Mouse (Mus musculus): ENCODE data around the gene Hoxb6.
A peak's percentile ranks its signal among the peaks of the same experiment; 100 is the strongest.

Hoxb6 gene

DNA sequence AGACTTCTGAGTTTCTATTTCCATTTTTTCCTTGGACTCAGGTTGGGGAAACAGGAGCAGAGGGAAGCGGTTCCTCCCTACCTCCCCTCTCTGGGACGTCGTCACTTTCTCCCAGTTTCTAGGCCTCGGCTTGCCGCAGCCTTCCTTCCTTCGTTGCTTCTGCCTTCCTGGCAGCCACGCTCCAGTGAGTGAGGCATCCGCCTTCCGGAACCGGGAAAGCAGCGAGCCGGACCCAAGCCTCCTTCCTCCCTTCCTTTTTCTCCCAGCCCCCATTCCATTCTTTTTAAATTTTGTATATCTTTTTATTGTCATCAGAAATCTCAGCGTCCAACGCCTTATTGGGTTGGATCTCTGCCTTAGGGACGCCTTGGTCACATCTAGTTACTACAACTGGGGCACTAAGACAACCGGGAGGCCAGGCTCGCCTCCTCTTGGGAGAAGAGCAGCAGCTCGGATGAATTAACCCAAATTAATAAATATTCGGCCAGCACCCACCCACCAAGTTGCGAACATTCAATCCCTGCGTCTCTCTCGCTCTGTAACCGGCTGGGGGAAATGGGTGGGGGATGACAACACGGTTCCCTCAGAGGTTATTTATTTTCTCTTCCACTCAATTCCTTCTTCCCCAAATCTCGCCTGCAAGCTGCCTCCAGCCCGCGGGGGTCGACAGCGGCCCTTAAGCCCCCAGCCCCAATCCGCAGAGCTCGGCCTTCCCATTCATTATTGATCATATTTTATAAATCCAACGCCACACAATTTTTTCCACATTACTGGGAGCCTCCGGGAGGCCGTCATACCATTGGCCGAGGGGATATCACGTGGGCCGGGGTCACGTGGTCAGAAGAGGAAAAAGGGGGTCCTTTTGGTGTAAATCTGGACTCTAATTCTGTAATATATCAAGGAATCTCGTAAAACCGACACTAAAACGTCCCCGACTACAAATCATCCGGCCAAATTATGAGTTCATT, 6.2 kb upstream of the Hoxb6 start, which contains the start of gene Hoxb7:
Gene Hoxb7, plus strand, starts transcription at position 853 of the 968 bp plus-strand sequence.
- no peak for DNase-seq (ENCODE audit: low spot score in 2 of 2)

DNA sequence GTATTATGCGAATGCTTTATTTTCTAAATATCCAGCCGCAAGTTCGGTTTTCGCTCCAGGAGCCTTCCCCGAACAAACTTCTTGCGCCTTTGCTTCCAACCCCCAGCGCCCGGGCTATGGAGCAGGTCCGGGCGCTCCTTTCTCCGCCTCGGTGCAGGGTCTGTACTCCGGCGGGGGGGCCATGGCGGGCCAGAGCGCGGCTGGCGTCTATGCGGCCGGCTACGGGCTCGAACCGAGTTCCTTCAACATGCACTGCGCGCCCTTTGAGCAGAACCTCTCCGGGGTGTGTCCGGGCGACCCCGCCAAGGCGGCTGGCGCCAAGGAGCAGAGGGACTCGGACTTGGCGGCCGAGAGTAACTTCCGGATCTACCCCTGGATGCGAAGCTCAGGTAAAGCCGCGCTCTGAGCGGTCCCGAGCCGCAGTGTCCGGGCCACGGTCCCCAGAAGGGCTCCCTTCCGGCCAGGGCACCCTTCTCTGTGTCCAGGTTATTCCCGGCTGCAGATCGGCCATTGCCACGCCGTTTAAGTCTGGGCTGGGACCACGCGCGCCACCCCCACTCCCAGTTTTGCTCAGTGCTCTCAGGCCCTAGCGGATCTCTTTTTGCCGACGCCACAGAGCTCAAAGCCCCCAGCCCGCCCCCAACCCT, 5.4 kb upstream of the Hoxb6 start:
- no peak for DNase-seq (ENCODE audit: low spot score in 2 of 2)

DNA sequence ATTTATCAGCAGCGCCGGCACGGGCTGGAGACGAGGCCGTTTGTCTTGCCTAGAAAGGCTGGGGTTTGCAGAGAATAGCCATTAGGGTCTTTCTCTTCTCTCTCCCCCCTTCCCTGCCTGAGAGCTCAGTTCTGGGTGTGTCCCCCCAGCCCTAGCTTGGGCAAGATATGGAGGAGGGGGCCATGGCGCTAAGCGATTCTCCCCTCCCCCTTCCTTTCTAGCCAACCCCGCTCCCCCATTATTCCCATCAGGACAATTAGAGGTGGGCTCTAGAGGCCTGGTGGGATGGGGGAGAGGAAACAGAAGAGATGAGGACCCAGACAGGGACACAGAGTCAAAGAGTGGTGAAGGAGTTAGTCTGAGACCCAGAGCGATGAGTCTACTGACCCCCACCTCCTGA, 4.9 kb upstream of the Hoxb6 start:
- no peak for DNase-seq (ENCODE audit: low spot score in 2 of 2)

DNA sequence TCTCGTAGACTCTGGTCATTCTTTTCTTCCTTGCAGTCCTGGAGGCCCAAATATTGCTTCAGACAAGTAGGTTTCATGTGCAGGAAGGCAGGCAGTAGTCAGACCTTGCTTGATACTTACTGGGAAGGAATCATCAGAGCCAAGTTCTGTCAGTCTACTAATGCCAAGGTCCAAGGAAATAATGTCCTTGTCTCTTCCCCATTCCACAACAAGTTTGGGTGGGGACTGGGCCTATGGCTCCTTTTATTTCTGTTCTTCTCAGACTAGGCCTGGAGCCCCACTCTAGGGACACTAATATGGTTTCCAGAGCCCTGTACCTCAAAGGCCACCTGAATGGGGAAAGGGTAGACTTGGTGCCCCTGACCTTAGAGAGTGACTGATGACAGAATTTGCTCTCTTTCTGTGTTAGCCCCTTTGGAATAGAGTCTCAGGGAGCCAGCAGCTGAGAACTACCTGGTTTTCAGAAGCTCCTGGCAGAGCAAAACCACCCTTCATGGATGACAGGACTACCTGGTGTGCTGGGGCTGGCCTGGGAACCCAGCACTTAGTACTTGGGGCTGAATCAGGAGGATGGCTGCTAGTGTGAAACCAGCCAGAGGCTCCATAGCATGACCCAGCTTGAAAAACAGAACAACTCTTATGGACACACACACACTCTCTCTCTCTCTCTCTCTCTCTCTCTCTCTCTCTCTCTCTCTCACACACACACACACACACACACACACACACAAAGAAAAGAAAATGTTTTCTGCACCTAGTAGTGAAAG, 3.6 kb upstream of the Hoxb6 start:
- no peak for DNase-seq (ENCODE audit: low spot score in 2 of 2)

DNA sequence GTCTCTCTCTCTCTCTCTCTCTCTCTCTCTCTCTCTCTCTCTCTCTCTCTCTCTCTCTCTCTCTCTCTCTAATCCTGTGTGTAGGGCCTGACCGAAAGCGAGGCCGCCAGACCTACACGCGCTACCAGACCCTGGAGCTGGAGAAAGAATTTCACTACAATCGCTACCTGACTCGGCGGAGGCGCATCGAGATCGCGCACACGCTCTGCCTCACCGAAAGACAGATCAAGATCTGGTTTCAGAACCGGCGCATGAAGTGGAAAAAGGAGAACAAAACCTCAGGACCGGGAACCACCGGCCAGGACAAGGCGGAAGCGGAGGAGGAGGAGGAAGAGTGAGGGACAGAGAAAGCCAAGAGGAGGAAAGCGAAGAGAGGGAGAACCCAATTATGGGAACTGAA, 3.0 kb upstream of the Hoxb6 start:
- no peak for DNase-seq (ENCODE audit: low spot score in 2 of 2)

DNA sequence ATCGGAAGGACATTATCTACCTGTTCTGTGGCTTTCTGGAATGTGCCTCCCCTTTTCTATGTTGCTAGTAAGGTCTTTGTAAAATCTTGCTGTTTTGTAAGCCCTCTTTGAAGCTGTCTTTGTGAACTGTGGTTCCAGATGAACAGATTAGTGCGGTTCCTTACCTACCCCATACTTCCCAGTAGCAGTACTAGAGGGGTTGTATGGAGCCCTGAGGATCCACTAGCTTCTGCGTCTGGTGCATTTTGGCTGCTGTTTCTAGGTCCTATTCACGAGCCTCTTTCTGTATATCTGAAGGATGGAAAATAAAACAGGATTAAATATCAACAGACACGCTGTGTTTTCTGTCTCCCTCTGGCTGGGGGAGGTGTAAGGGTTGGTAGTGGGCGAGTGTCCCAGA, 2.4 kb upstream of the Hoxb6 start:
- DNase-seq (ENCODE audit: low spot score in 2 of 2) = no peak

DNA sequence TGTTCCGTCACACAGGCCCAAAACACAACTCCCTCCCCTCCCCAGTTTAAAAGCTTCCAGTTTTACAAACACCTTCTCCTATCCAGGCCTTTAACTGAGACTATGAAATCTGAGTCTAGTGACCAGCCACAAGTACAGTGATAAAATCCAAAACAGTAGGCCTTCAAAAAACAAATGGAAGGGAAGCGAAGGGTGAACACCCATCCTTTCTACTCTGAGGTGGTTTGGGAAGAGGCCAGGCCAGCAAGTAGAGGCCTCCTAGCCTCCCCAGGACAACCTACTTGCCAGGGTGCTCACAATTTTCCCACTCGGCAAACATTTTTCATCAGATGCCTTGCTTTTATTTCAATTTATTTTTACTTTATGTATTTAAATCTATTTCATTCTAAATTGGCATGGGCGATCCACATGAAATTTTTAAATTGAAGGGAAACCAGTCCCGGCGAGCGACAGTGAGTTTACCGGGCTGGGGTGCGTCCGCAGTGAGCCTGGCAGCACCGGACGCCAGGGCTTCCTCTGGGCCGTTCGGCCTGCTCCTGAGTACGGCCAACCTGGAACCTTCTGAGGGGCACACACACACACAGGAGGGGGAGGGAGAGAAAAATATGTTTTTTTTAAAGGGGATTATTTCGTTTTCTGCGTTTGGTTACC, 1.4 kb upstream of the Hoxb6 start:
- DNase-seq (ENCODE audit: low spot score in 2 of 2) = no peak

DNA sequence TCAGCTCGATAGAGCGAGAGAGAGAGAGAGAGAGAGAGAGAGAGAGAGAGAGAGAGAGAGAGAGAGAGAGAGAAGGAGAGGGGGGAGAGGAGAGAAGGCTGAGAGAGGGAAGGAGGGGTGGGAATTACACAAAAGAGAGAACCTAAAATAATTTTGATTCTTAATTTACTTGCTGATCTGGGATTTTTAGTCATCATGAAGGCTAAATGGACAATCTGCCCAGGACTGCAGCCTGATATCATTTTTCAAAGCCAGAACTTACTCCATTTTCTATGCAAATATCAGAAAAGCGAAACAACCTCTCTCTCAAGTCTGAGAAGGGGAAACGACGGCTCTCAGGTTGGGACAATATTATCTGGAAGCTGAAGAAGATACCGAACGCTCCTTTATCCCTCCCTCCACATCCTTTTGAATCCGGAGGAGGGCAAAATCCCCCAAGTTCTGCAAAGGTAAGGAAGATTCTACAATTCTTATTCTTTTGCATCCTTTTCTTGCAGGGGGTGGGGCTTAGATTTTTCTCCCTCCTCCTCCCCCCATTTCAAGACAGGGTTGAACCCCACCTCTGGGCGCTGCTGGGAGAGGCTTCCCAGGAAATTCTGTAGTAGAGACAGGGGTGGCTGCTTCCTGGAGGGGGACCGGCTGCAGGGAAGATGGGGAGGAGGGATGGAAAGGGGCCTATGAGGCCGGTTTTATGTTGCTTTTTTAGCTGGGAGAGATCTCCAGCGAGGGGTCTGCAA, 457 bp downstream of the Hoxb6 start:
- DNase-seq (ENCODE audit: low spot score in 2 of 2) = no peak

DNA sequence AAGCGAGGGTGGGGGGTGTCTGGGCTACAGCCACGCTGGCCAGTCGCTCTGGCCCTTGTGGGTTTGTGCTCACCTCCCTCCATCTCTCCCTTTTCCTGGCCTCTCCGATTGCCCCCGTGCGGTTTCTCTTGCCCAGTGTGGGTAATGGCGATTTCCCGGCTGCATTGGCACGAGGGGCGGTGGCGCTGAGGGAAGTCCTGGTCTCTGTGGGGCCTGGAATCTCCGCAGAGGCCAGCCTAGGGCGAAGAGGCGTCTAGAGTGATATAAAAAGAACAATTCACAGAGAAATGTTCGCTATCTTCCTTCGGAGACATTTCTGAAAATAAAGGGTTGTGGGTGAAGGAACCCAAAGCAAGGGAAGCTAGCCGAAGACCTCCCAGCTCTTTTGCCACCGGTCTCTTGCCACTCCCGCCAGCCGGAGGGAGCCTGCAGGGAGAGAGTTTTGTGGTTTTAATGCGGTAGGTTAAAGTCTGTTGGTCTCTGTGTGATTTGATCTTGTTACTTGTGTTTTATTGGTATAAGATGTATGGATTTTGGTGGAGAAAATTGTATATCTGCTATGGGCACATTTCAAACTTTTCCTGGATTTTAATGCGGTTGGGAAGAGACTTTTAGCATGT, 1.1 kb downstream of the Hoxb6 start:
- DNase-seq (ENCODE audit: low spot score in 2 of 2) = no peak

DNA sequence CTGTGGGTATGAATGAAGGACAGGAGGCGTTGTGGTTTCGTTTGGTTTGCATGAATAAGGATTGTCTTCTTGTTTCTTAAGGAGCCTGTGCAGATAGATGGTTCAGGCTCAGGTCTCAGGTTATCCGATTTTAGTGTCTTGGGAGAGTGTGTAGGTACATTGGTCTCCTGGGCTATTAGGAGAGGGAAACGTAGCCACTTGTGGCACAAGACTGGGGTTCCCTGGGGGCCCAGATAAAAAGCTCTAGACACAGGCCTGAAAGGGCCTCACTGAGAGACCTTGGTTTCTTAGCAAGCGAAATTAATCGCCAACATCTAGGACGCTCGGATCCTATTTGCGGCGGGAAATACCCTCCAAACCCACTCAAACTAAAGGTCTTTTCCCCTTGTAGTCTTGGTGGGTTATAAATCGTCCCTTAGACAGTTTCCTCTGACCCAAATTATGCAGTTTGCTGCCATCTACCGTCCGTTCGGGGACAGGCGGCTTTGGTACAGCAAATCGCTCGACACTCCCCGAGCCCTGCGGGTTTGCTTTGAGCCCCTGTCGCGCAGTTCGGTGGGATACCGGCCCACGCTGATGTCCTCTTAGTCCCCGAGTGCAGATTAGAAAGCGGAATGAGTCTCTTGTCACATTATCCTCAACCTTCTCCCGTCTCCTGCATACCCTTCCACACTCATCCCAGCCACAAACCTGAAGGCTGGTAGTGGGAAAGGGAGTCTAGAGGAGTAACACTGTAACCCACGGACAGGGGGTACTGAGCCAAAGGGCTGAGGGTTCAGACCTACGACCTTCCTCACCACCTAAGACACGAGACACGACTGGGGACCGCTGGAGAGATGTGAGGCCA, 2.2 kb downstream of the Hoxb6 start:
- DNase-seq (ENCODE audit: low spot score in 2 of 2) = peak; percentile 52 to 81

DNA sequence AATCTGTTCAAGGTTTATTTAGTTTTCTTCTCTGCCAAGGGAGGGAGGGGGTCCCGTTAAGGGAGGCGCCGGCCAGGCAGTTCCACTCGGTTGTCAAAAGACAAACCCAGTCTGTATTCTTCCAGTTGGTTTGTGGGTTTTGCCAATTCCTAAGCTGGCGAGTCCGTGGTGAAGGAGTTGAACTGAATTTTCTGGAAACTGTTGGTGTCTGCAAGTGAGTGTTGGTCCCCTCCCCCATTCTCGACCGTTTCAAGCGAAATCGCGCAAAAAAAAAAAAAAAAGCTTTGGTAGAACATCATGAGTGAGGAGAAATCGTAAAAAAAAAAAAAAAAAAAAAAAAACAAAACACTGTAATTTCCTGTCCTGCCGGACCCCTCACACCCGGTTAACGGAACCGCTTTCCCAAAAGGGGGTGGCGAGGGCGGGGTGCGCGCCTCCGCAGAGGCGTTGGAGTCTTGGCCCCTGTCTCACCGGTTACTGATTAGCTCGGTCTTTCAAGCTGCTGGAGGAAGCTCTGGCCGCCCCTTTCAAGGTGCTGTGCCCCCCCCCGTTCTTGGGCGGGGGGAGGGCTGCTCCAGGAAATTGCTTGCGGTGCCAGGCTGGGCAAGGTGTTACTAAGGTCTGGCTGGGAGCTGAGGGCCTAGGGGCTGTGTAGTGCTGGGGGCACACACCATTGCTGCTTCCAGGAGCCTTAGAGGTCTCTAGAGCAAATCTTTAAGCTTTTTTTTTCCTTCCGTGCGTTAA, 3.0 kb downstream of the Hoxb6 start:
- no peak for DNase-seq (ENCODE audit: low spot score in 2 of 2)

DNA sequence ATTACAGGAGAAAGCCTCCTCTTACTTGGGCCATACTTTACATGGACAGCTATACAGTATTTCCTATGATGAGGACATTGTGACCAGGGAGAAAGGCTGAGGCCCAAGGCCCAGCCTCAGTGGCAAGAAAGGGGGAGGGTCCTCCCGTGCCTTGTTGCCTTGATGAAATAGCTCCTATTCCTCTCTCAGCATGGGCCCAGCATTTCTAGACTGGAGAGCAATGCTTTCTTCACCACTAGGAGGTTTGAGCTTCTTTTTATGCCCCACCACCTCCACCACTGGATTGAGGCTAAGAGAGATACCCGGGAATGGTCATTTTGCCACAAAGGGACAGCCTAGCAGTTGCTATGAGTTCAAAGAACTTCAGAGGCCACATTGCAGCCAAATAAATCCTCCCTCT, 4.7 kb downstream of the Hoxb6 start:
- DNase-seq (ENCODE audit: low spot score in 2 of 2) = no peak

DNA sequence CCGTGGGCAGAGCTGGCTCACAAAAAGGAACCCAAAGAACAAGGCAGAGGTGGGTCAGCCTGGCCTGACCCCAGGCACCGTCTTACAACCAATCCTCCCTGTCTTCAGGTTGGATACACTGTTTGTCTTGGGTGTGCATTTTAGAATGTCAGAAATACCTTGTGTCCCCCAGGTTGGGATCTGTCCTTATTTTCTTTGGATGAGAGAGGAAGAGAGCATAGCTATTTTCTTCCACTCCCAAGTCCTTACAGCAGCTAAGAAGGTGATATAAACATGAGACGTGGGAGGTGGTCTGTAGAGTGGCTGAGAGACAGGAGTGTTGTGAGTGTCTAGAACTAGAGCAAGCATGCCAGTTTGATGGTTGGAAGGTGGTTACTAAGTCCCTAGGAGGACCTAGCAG, 5.2 kb downstream of the Hoxb6 start:
- no peak for DNase-seq (ENCODE audit: low spot score in 2 of 2)

DNA sequence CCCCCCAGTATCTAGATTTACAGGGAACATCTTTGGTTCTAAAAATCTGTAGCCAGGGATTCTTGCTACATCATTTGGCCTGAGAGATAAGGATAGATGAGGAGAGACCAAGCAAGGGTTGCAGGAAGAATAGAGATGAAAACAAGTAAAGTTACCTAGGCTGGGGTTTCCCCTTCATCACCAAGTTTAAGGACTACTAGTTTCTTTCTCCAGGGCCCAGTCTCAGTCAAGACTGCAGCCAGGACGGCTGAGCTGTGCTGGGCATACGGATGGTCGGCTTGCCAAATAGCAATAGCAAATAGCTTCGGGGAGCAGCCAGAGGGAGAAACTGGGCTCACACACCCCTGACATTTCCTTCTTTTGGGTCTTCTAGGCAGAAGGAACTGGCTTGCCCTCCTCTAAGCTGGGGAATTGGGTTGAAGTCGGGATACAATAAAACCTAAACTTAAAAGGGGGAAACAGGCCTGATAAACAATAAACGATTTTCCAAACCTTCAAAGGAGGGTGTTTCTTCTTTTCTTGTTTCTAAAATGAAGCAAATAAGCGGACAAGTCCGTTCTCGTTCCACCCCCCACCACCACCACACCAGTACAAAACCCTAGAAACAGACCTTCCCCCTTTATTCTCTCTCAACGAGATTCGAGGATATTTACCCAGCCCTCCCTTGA, 5.8 kb downstream of the Hoxb6 start:
- no peak for DNase-seq (ENCODE audit: low spot score in 2 of 2)

DNA sequence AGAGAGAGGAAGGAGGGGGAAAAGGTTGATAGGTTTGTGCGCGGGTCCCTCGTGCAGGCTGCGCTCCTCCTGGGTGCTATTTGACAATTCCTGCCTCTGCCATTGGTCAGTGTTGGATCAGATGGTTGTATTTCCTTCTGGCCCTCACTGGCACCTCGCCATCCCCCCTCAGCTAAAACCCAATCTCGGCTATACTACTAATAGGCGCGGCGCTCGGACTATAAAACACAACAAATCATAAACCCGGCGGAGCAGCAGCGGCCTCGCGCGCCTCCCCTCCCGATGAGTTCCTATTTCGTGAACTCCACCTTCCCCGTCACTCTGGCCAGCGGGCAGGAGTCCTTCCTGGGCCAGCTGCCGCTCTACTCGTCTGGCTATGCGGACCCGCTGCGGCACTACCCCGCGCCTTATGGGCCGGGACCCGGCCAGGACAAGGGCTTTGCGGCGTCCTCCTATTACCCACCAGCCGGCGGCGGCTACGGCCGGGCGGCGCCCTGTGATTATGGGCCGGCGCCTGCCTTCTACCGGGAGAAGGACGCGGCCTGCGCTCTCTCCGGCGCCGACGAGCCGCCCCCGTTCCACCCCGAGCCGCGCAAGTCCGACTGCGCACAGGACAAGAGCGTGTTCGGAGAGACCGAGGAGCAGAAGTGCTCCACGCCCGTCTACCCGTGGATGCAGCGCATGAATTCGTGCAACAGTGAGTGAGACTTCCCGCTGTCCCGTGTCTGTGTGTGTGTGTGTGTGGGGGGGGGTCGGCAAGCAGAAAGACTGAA, 6.8 kb downstream of the Hoxb6 start:
- no peak for DNase-seq (ENCODE audit: low spot score in 2 of 2)

DNA sequence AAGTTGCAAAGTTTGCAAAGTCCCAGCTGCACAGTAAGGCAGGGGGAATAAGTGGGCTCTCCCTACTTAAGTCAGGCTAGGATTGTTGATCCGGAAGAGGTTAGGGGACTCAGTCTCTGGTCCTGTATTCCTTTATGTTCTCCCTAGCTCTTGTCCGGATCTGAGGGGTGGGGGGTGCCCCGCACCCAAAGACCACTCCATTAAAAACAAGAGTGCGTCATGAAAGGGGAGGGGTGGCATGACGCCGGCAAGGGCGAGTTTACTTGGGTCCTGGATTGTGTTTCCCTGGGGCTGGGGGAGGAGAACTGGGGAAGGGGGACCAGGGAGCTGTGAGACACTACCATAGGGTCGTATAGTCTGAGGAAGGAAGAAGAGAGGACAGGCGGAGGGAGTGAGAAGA, 7.5 kb downstream of the Hoxb6 start:
- DNase-seq (ENCODE audit: low spot score in 2 of 2) = no peak

DNA sequence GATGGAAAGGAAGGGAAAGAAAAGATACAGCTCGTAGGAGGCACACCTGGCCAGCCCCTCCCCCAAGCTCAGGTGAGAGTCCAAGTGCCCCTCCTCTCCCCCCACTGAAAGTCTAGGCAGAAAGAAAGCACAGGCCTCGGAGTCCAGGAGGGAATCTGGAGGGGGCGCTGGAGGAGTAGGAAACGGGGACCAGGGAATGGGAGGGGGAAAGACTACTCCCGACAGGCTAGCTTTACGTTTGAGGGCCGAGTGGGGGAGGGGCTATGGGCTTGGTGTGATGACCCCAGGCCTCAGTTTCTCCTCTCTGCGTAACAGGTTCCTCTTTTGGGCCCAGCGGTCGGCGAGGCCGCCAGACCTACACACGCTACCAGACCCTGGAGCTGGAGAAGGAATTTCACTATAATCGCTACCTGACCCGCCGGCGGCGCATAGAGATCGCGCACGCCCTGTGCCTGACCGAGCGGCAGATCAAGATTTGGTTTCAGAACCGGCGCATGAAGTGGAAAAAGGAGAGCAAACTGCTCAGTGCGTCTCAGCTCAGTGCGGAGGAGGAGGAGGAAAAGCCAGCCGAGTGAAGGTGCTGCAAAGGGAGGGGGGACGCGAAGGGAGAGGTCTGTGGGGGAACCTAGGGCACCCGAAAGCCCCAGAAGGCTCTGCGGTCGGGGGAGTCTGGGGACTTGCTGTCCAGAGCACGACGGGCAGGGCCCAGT, 8.2 kb downstream of the Hoxb6 start:
- DNase-seq (ENCODE audit: low spot score in 2 of 2) = no peak

Measured in spleen, postnatal 4 days (tissue).